Mouse (Mus musculus) heart, postnatal 4 days (tissue): ENCODE data around the gene Lrtm2. TPM values are rescaled to one million over a fixed set of nuclear protein-coding genes. Genes with fewer than 3 reads are reported as not detected.
"Not testable (repeated sequence)": the region's sequence is repeated elsewhere in the genome, so short reads cannot be mapped to it uniquely, and the experiment has no call there.

ENCODE experiments used
- DNase-seq: peaks from one replicate; pipeline ENCODE4 v3.0.0; 2021
- total RNA-seq, 2 experiments: library from RNA; stranded (reverse); gene quantifications; 2 replicates each; pipeline ENCODE4 v1.2.3; 2021

Lrtm2 gene
- under 1 TPM; 0.09 to 0.79 TPM for total RNA-seq

DNA sequence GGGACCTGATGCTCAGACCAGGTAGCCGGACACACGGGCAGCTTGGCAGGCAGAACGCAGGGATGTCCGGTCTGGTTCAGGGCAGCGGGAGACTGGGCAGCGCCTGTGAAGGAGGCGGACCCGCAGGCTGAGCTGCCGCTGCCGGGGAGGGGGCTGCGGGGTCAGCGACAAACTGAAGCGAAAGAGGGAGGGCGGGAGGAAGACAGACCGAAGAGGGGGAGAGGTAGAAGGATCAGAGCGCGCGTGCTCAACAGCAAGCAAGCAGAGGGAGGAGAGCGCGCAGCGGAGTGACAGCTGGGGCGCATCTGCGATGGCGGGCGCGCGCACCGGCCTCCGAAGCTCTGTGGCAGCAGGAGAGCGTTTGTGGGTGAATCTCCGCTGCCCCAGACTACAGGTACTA is at the start of gene Lrtm2:
TSS of gene Lrtm2 (minus strand) at position 261 of the 400 bp plus-strand sequence.
- no peak for DNase-seq

DNA sequence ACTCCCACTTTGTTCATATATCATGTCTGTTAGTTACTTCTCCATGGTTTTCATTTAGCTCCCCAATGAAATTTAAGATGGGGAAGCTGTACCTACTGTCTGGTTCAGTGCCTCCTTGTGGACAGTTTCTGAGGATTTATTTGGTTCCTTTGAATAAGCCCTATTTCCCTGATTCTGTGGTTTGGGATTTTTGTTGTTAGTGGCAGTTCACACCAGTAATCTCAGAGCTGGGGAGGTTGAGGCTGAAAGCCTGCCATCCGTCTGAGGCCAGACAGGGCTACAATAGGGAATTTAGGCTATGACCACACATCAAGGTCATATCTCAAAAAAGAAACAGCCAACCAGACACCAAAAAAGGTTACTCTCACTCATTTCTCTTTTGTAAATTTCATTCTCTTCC is 48.1 kb upstream of the Lrtm2 start:
- DNase-seq, result no peak

- no peak for DNase-seq
Observed at GRCm38 (mm10) chr6:119377613-119378012, 47.0 kb upstream of the Lrtm2 start.

DNA sequence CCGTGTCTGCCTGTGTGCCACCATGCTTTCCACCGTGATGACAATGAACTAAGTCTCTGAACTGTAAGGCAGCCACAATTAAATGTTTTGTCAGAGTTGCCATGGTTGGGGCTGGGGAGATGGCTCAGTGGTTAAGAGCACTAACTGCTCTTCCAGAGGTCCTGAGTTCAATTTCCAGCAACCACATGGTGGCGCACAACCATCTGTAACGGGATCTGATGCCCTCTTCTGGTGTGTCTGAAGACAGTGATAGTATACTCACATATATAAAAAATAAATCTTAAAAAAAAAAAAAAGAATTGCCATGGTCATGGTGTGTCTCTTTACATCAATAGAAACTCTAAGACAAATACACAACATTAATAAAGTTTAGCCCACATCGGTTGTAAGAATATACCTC is 44.5 kb upstream of the Lrtm2 start:
- no peak for DNase-seq

DNA sequence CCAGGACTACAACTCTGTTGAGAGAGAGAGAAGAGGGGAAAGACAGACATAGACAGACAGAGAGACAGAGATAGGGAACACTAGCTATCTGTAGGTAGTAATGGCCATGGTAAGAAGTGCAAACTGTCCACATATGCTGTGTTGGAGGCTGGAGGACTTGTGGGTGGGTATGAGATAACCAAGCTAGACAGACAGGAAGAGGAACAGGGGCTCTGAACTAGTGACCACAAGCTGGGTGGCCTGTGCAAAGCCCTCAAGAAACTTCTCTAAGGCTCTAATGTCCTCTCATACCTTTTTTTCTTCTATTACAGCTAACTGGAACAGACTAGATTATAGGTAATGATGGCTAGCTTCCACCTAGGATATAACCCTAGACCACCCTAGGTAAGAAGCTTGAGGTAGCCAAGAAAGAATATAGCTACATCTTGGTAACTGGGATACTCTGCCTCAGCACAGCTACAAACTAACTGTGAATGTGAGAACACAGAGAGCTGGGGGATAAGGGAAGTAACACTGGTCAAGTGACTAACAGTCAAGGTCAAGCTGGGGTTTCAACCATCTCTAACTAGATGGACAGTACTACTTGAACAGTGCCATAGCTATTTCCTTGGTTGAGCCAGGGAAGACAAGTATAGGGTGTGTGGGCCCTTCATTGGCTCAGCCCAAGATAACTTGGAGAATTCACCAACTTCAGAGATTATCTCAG is 42.6 kb upstream of the Lrtm2 start:
- DNase-seq, result no peak

GRCm38 (mm10) chr6:119372237-119372636 is 41.7 kb upstream of the Lrtm2 start:
- no peak for DNase-seq

GRCm38 (mm10) chr6:119371624-119372023 is 41.1 kb upstream of the Lrtm2 start:
- DNase-seq, result no peak

GRCm38 (mm10) chr6:119367382-119367781 is 36.8 kb upstream of the Lrtm2 start:
- no peak for DNase-seq

- DNase-seq, result not testable (repeated sequence)
Observed at GRCm38 (mm10) chr6:119366800-119367199, 36.2 kb upstream of the Lrtm2 start.

- no peak for DNase-seq
Observed at GRCm38 (mm10) chr6:119363593-119363992, 33.0 kb upstream of the Lrtm2 start.

DNA sequence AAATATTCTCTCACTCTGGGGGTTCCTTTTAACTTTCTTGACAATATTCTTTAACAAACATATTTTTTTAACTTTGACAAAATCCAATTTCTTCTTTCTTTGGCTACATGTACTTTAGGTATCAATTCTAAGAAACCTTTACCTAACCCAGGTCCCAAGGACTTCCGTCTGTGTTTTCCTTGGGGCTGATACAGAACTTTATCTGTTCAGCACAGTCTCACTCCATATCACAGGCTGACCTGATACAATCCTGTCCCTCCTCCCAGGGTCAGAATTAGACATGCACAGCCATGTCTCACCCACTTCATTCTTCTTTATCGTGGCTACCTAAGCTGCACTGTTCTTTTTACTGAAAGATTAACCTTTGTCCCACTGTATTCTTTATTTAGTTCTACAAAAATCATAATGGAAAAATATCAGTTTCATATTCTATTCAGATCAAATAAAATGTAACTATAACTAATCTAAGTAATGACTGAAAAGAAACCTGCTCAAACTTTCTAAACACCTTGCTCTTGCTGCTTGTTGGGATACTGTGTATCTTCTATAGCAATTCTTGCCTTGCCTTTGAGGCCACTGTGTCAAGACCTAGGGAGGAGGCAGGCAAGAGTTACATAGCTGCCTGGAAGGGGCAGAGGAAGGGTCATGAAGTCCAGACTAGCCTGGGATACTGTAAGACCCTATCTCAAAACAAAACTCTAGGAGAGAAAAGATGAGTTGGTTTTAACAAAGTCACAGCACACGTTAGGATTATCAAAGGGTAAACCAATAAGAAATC is 30.5 kb upstream of the Lrtm2 start:
- no peak for DNase-seq

DNA sequence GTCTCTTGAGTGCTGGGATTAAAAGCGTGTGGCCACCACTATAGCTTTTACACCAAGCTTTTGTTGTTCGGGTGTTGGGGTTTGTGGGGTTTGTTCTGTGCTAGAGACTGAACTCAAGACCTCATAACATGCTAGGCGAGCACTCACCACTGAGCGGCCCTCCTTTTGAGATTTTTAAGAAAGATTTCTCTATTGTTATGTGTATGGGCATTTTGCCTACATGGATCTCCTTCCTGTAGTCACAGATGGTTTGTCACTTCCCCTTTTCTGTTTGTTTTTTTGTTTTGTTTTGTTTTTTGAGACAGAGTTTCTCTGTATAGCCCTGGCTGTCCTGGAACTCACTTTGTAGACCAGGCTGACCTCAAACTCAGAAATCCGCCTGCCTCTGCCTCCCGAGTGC is 29.7 kb upstream of the Lrtm2 start:
- not testable (repeated sequence) for DNase-seq

- no peak for DNase-seq
Observed at GRCm38 (mm10) chr6:119358020-119358571, 27.5 kb upstream of the Lrtm2 start.

DNA sequence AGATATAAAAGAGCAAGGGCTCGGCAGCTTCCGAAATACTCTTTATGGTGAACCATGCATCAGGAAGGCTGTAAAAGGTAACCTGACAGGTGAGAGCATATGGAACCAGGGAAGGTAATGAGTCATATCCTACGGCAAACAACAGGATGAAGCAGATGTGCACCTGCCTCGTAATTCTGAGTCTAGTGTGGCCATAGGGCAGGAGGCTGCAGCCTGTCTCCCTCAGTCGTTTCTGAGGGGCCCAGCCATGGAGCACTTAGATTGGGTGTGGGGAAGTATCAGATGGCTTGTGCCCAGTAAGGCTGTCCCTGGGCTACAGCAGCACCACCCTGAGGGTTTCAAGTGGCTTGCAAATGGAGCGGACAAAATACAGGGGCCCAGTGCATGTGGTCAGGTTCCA is 21.9 kb upstream of the Lrtm2 start:
- no peak for DNase-seq

GRCm38 (mm10) chr6:119351656-119352055 is 21.1 kb upstream of the Lrtm2 start:
- no peak for DNase-seq

DNA sequence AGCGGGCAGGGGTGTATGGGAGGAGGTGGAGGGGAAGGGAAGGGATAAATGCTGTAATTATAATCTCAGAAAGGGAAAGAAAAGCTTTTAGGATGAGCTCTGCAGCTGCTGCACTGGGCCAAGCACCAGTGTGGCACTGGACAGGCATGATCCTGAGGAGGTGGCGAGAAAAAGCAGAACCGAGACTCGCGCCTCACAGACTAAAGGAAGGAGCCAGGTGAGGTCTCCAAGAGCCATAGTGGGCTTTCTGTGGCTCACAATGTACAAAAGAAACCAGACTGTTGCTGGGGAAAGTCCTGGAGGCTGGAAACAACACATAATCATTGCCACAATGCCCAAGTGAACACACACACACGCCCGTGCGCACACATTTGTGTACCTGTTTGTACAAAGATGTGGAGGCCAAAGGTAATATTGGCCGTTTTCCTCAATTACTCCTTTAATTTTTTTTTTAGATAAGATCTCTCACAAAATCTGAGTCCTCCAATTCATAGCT is 20.2 kb upstream of the Lrtm2 start:
- DNase-seq, result no peak

DNA sequence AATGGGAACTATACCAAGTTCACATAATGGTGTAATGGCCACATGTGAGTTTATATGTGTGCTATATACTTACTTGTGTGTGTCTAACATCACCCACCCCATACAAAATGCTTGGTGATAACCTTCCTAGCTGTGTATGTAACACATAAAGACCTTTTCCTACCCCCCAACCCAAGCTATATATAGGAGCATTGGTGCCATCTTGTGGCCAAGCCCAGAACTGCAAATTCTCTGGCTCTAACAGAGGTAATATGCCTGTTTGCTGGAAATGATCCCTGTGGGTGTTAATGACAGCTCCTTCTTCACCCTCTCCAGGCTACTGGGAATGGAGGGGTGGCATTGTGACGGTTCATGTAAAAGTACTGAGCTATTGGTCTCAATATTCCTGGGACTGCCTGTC is 17.7 kb upstream of the Lrtm2 start:
- DNase-seq, result peak; percentile 90

GRCm38 (mm10) chr6:119347813-119348212 is 17.2 kb upstream of the Lrtm2 start:
- DNase-seq, result no peak

DNA sequence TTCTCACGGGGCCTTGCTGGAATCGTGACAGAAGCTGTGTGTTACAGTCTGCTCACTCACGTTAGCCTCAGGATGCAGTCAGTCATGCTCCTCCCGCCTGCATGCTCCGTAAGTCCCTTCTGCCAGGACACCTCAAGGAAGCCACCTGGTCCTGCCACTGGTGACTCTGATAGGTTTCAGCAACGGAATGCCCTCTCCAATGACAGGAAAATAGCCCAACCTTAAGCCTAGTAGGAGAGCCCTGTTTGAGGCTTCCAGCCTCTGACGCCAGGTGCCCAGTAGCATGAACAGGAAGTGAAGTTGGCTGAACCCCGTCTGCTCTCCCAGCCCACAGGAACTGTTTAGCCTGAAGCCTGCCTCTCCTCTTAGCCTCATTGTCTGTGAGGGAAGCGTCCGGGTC is 15.7 kb upstream of the Lrtm2 start:
- no peak for DNase-seq

GRCm38 (mm10) chr6:119341409-119341808 is 10.8 kb upstream of the Lrtm2 start:
- DNase-seq, result no peak

DNA sequence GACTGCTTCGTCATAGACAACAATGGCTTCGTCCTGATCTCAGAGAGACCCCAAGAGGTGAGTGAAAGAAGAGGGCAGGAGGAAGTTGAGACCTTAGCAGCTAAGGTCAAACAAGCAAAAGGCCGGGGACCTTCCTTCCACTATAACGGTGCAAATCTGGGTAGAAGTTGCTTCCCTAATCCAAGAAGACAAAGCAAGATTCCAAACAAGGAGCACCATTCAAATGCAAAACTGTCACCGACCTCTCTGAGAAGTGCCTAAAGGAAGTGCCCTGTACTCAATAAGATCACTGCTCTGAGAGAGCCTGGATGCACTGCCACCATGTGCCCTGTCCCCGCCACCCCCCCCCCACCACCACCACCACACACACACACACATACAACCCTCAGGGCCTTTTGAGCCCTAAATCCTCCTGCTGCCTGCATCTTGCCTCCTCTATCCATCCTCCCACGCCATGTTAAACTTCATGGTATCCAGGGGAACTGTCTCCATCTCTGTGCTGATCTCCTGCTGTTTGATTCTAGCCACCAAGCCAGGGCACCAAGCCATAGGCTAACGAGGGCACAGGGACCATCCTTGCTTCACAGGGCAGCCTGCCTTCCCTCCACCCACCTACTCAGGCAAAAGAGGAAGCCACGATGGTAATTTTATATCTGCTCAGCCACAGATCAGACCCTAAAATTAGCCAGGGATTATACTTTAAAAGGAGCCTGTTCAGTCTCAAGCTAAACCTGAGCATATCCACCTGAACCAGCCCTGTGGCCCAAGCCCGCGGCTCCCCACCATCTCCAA is 7.8 kb upstream of the Lrtm2 start:
- DNase-seq, result no peak

GRCm38 (mm10) chr6:119337287-119337686 is 6.7 kb upstream of the Lrtm2 start:
- no peak for DNase-seq

- DNase-seq, result no peak
Observed at GRCm38 (mm10) chr6:119336124-119336523, 5.6 kb upstream of the Lrtm2 start.
